Mouse (Mus musculus) ovary, adult 10 weeks (tissue): ENCODE results near the gene Olfr64. TPM values are rescaled to one million over a fixed set of nuclear protein-coding genes. Genes with fewer than 3 reads are reported as not detected.

ENCODE experiments used
- polyA plus RNA-seq: library from polyadenylated mRNA; stranded (reverse); fragments of 350-450 nt; fragmentation: Illumina TruSeq; extraction: RNeasy Lipid Tissue Mini Kit (QIAGEN cat#74804); gene quantifications from one replicate; pipeline ENCODE4 v1.2.3, GENCODE M21; 2014

Gene Olfr64
- not detected for polyA plus RNA-seq

DNA sequence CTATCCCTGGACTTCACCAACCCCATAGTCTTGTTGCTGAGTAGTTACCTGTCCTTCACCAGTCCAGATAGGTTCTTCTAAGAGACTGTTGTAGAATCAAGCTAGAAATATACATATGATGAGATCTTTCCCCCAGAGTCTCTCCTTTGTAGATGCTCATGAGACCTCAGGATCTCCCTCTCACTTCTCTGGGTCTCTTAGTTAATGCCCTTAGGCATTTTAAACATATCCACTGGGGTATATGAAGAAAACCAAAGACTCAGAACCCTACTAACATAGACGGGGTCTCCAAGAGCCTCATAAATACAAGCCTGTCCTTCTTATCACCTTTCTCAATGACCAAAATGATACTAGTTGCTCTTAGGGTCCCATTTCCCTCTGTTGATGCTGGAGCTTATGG is at the start of gene Olfr64:
TSS of gene Olfr64 (minus strand) at position 101 of the 400 bp plus-strand sequence.

DNA sequence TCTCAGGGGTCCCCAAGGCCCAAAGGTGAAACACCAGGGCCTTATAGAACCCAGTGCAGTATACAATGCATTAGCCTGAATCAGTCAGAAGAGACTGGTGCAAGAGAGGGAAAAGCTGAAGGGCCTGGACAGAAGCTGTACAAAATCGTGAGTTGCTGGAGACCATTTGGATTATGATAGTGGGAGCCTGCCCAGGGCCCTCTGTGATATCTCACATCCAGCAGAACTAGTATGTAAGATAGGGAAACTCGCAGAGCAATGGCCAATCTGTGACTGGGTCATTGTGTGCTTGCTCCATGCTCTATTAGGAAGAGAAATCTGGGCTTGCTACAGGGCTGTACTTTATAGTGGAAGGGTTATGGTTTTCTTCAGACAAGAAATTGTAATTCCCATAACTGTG is 40.0 kb upstream of the Olfr64 start, which contains the start of gene Olfr632:
TSS of gene Olfr632 (plus strand) at position 84 of the 400 bp plus-strand sequence.

DNA sequence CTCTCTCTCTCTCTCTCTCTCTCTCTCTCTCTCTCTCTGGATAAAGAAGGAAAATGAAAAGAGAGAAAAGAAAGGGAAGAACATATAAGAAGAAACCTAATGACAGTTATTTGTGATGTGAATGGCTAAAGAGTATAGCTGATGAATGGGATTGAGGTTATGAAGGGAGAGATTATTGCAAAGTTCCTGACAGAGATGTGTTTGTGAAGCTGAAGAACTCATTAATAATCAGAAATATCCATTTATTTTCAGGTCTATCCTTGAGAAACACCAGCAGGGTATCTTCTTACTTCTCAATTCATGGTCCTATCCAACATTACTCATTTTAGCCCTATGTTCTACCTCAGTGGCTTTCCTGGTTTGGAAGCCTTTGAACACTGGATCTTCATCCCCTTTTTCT is 34.2 kb upstream of the Olfr64 start, which contains the start of gene Olfr631:
TSS of gene Olfr631 (plus strand) at position 301 of the 400 bp plus-strand sequence.

DNA sequence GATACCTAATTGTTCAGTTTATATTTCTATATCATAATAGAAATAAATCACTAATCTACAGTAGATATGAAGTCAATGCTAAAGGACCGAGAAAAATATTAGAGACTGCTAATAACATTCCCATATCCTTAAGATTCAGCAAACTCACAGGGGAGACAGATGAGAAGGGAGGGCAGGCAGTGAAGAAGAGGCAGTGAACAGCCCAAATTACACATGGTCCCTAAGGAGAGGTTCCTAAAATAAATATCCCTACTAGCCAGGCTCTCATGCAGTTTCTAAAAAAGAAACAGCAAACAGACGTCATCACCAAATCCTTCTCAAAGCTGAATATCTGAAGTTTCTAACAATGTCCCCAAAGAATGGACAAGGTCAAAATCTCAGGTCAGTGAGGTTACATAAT is 8.9 kb upstream of the Olfr64 start, which contains the start of gene Olfr65:
TSS of gene Olfr65 (plus strand) at position 301 of the 400 bp plus-strand sequence.

DNA sequence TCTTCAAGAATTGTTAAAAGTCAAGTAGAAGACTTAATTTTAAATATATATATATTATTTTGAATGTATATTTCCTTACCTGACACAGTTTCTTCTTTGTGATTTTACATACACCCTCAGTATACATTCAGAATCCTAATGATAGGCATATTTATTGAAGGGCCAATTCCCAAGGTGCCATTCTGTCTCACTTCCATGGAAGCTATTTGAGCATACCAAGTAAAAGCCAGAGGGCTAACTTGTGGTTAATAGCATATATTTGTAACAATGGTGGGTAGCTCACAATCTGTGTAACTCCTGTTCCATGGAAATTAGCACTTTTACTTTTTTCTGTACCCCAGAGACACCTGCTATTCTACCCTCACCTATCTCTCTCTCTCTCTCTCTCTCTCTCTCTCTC is 8.1 kb downstream of the Olfr64 start, which contains the start of gene Olfr66:
TSS of gene Olfr66 (minus strand) at position 101 of the 400 bp plus-strand sequence.

DNA sequence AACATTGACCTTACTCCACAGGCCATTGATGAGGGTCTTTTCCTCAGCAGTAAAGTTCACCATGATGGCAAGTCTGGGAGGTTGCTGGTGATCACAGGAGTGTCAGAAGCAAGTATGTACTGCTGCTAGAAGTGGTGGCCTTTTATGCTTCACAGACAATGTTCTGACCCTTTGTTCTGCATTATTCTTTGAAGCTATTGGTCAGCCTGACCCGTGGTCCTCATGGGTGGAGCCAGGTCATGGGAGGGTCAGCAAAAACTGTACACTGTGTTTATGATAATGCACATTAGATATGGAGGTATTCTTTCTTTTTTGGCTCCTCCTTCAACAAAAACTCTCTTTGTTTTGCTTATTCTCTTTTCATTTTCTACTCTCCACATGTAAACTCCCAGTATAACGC is 41.2 kb downstream of the Olfr64 start, which contains the start of gene Hbb-y:
TSS of gene Hbb-y (minus strand) at position 127 of the 400 bp plus-strand sequence.

DNA sequence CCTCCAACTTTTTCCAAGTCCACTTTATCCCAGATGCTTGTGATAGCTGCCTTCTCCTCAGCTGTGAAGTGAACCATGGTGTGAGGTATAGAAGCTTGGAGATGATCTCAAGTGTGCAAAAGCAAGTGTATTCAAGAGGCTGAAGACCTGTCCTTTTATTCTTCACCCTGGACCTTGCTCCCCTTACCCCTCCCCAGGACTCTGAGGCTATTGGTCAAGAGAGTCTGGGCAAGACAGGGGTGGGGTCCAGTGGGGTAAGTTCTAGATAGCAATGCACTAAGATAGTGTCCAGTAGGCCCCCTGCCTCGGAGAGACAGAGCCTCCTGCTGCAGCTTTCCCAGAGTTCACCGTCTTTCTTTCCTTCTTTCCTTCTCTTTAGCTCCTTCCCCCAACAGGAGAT is 51.3 kb downstream of the Olfr64 start, which contains the start of gene Hbb-bh1:
TSS of gene Hbb-bh1 (minus strand) at position 131 of the 400 bp plus-strand sequence.

DNA sequence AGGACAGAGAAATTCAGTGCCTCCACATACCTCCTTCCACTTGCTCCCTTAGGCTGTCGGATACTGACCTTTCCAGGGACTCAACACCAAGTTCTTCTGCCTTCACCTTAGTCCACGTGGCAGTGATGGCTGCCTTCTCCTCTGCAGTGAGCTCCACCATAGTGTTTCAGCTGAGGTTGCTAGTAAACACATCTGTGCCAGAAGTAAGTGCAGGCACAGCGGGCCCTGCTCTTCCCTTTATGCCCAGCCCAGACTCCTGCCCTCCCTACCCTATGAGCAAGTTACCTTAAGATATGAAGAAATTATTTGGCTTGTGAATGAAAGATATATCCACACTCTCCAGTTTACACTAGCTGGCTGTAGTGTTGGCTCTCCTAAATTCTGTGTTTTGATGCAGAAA is 54.0 kb downstream of the Olfr64 start, which contains the start of gene Hbb-bh2:
TSS of gene Hbb-bh2 (minus strand) at position 253 of the 400 bp plus-strand sequence.

Other genes with a start within 250 kb of the Olfr64 start
- not detected for gene Olfr623, start 230.8 kb downstream of the Olfr64 start, polyA plus RNA-seq
- gene Olfr624, start 223.3 kb downstream of the Olfr64 start, polyA plus RNA-seq: 0.63 TPM
- gene Olfr625-ps1, start 211.8 kb downstream of the Olfr64 start, polyA plus RNA-seq: not detected
- not detected for gene Olfr243, start 179.8 kb downstream of the Olfr64 start, polyA plus RNA-seq
- gene Olfr628, start 164.1 kb downstream of the Olfr64 start, polyA plus RNA-seq: not detected
- gene Olfr629, start 149.5 kb downstream of the Olfr64 start, polyA plus RNA-seq: not detected
- gene Olfr630, start 137.2 kb downstream of the Olfr64 start, polyA plus RNA-seq: not detected
- not detected for gene Olfr69, start 122.9 kb downstream of the Olfr64 start, polyA plus RNA-seq
- gene Olfr68, start 114.8 kb downstream of the Olfr64 start, polyA plus RNA-seq: not detected
- gene Olfr67, start 102.7 kb downstream of the Olfr64 start, polyA plus RNA-seq: not detected
- 2.9 TPM for gene Hbb-bt, start 80.5 kb downstream of the Olfr64 start, polyA plus RNA-seq
- gene Hbb-bs, start 66.4 kb downstream of the Olfr64 start, polyA plus RNA-seq: 54.8 TPM
- not detected for gene Hbb-bh2, start 54.0 kb downstream of the Olfr64 start, polyA plus RNA-seq
- gene Hbb-bh1, start 51.3 kb downstream of the Olfr64 start, polyA plus RNA-seq: not detected
- gene Hbb-y, start 41.3 kb downstream of the Olfr64 start, polyA plus RNA-seq: not detected
- gene Olfr66, start 8.2 kb downstream of the Olfr64 start, polyA plus RNA-seq: not detected
- gene Olfr65, start 9.0 kb upstream of the Olfr64 start, polyA plus RNA-seq: not detected
- not detected for gene Olfr631, start 34.3 kb upstream of the Olfr64 start, polyA plus RNA-seq
- not detected for gene Olfr632, start 39.9 kb upstream of the Olfr64 start, polyA plus RNA-seq
- not detected for gene Olfr633, start 50.0 kb upstream of the Olfr64 start, polyA plus RNA-seq
- not detected for gene Olfr635, start 76.7 kb upstream of the Olfr64 start, polyA plus RNA-seq
- gene Olfr638, start 104.3 kb upstream of the Olfr64 start, polyA plus RNA-seq: not detected
- gene Olfr639, start 122.8 kb upstream of the Olfr64 start, polyA plus RNA-seq: not detected
- gene Olfr640, start 131.1 kb upstream of the Olfr64 start, polyA plus RNA-seq: not detected
- gene Olfr641, start 141.0 kb upstream of the Olfr64 start, polyA plus RNA-seq: not detected
- gene Olfr642, start 158.2 kb upstream of the Olfr64 start, polyA plus RNA-seq: not detected
- gene 4930516K23Rik, start 167.0 kb upstream of the Olfr64 start, polyA plus RNA-seq: not detected
- gene Olfr644, start 177.4 kb upstream of the Olfr64 start, polyA plus RNA-seq: not detected
- not detected for gene Olfr645, start 191.0 kb upstream of the Olfr64 start, polyA plus RNA-seq
- gene Olfr646, start 210.4 kb upstream of the Olfr64 start, polyA plus RNA-seq: not detected
- gene Ubqln5, start 235.3 kb upstream of the Olfr64 start, polyA plus RNA-seq: not detected
- not detected for gene Olfr643, start 242.9 kb upstream of the Olfr64 start, polyA plus RNA-seq
- not detected for gene Ubqln3, start 248.8 kb upstream of the Olfr64 start, polyA plus RNA-seq